Mouse (Mus musculus) kidney, adult 2 months (tissue): Measurements from ENCODE around the gene Olfr509. TPM values are rescaled to one million over a fixed set of nuclear protein-coding genes. Genes with fewer than 3 reads are reported as not detected.
"Not testable (repeated sequence)": the region's sequence is repeated elsewhere in the genome, so short reads cannot be mapped to it uniquely, and the experiment has no call there.

Source experiments
- DNase-seq: peaks from one replicate; pipeline ENCODE4 v3.0.0; 2021
- H3K27ac ChIP-seq: fragments of 200-500 bp; 2 replicates; pipeline ENCODE4 v1.5.1; 2012; ENCODE audit warnings: low read depth, low read length, control low read depth, inconsistent platforms; ENCODE audit not compliant: insufficient read depth
- H3K27me3 ChIP-seq: fragments of 200-500 bp; replicated peaks from 2 replicates; pipeline ENCODE4 v1.6.1; 2012; ENCODE audit warnings: mild to moderate bottlenecking, moderate library complexity, low read length, inconsistent platforms; ENCODE audit not compliant: control insufficient read depth, insufficient read depth
- H3K36me3 ChIP-seq: fragments of 200-500 bp; 2 replicates; pipeline ENCODE4 v1.6.1; 2012; ENCODE audit warnings: mild to moderate bottlenecking, moderate library complexity, low read length, inconsistent platforms; ENCODE audit not compliant: control insufficient read depth, insufficient read depth
- H3K4me1 ChIP-seq: fragments of 200-500 bp; 2 replicates; pipeline ENCODE4 v1.6.1; 2011; ENCODE audit warnings: low read length; ENCODE audit not compliant: control insufficient read depth, insufficient read depth
- H3K4me3 ChIP-seq: fragments of 200-500 bp; 2 replicates; pipeline ENCODE4 v1.5.1; 2011; ENCODE audit warnings: mild to moderate bottlenecking, low read depth, low read length, control low read depth; ENCODE audit not compliant: insufficient read depth
- CTCF ChIP-seq: fragments of 200-500 bp; conservative IDR thresholded peaks from 2 replicates; pipeline ENCODE4 v1.5.1; 2011; ENCODE audit warnings: low read depth, mild to moderate bottlenecking, control low read depth, low read length, moderate library complexity, mixed read lengths; ENCODE audit not compliant: insufficient read depth, insufficient read length
- POLR2A ChIP-seq: fragments of 200-500 bp; IDR thresholded peaks from one replicate; pipeline ENCODE4 v1.6.1; 2011; ENCODE audit warnings: low read depth, low read length, control low read depth
- WGBS: fragments of 180-500 bp; shearing (Covaris S2); methylation state at CpG from one replicate; pipeline ENCODE4 v1.1.7; 2018; 5-methylcytosine and 5-hydroxymethylcytosine counted together
- polyA plus RNA-seq: library from polyadenylated mRNA; depleted of rRNA; stranded (reverse); fragments of >200 nt; gene quantifications from 2 replicates; pipeline ENCODE4 v1.2.3, GENCODE M21; 2012; rRNA removed

Olfr509 gene
- not detected in 2 replicates for polyA plus RNA-seq

DNA sequence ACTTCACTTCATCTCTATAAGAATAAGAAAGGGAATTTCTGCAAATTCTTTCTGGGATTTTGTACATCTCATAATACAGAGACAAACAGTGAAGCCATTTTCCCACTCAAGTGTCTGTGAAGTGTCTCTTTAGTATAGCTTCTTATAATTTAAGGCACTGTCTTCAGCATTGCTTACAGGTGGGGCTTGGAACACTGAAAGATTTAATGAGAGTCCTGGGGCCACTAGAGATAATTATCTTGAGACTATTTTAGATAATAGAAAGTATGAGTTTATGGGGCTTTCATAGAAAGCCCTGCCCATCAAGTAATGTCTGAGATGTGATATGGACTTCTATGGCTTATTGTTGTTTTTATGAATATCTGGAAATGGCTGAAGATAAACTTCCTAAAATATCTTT is at the start of gene Olfr509:
Gene Olfr509, minus strand, starts transcription at position 101 of the 400 bp plus-strand sequence.
- no peaks in the 10 kb centered on the region for H3K4me1 ChIP-seq
- no peak within 1 kb of the TSS for H3K27ac ChIP-seq
- TF ChIP-seq CTCF (no peak), POLR2A (no peak)
- no peak for DNase-seq
- H3K27me3 ChIP-seq: no peaks in the 10 kb centered on the region
- no peak within 1 kb of the TSS for H3K4me3 ChIP-seq
- no peaks in the 10 kb centered on the region for H3K36me3 ChIP-seq

DNA sequence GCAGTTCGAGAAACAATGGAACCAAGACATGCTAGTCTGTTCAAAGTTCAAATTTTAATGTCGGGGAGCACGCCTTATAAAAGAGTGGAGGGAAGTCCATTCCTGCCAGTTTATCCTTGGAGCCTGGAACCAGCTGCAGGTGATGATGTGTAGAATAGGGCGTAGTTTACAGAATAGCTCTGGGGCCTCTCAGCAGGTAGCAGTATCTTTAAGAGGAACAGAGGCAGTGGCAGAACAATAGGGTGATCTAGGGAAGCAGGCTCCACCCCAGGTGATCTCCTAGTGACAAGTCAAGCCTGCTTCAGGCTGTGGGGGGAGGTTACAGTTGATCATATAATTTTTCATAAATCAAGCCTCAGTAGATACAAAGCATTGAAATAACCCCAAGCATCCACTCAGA is 27.2 kb upstream of the Olfr509 start:
- no peak overlapping the region for H3K4me3 ChIP-seq
- DNase-seq: no peak
- 85% methylated on average over 4 of the region's 4 CpGs for WGBS
- H3K27ac ChIP-seq: no peak overlapping the region
- H3K27me3 ChIP-seq: no peaks in the 10 kb centered on the region
- no peaks in the 10 kb centered on the region for H3K36me3 ChIP-seq
- H3K4me1 ChIP-seq: no peaks in the 10 kb centered on the region
- TF ChIP-seq CTCF: no peak
- TF ChIP-seq POLR2A: no peak

DNA sequence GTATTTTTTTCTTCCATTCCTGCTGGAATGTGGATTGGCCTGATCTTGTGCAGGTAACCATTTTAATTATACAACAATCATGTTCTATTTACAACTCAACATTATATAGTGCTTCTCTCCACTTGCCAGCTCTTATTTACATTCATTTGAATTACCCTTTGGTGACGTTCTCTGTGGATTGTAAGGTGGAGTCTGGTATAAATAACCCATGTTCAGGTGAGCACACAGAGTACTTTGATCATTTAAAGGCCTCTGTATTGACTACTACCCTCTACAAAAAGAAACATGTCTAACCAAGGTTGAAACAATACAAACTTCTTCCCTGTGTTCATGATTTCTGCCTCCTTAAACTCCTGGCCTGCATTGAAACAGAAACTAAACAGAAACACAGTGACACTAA is 19.4 kb upstream of the Olfr509 start:
- no peak for DNase-seq
- TF ChIP-seq POLR2A (no peak), CTCF (no peak)
- Histone ChIP-seq H3K27me3 (no peaks in the 10 kb centered on the region), H3K27ac (no peak overlapping the region), H3K36me3 (no peaks in the 10 kb centered on the region), H3K4me3 (no peak overlapping the region), H3K4me1 (no peaks in the 10 kb centered on the region)
- 52% methylated on average over 1 of the region's 1 CpGs for WGBS

DNA sequence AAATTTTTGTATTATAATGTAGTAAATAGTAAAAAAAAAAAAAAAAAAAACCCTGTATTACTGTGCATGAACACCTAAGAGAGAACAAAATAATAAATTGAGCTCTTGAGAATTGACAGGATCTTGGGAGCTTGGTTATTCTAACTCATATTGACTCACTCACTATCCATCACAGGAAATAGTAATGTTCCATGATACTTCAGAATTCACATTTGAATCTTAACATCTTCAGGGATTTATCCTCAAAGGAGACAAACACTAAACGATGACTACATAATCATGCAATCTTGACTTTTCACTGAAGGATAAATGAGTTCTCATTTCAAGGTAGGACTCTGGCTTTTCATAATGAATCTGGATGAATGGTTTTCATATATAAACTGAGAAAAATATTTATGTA is 14.4 kb upstream of the Olfr509 start, which contains the start of gene Olfr510:
Gene Olfr510, plus strand, starts transcription at position 301 of the 400 bp plus-strand sequence.
- TF ChIP-seq POLR2A (no peak), CTCF (no peak)
- no peak within 1 kb of the TSS for H3K27ac ChIP-seq
- no peak within 1 kb of the TSS for H3K4me3 ChIP-seq
- no peak for DNase-seq
- H3K36me3 ChIP-seq: no peaks in the 10 kb centered on the region
- 86% methylated on average over 1 of the region's 1 CpGs for WGBS
- no peaks in the 10 kb centered on the region for H3K27me3 ChIP-seq
- H3K4me1 ChIP-seq: no peaks in the 10 kb centered on the region

DNA sequence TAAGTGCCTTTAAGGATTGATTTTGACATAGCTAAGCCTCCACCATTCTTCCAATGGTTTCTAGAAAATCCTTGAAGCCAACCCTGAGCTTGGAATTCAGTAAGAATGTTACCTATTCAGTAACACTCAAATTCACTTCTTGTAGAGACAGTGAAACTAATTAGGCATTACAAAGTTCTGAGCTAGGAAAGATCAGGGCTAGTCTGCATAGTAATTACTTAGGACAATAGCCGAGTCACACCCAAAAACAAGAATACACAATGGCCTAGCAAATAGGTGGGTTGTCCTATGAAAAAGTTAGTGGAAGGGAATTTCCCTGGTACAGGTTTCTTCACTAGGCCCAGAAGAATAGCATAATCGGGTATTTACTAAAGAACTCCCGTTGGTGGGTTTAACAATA is 10.7 kb upstream of the Olfr509 start:
- 89% methylated on average over 3 of the region's 3 CpGs for WGBS
- no peak for DNase-seq
- Histone ChIP-seq H3K27me3 (no peaks in the 10 kb centered on the region), H3K4me1 (no peaks in the 10 kb centered on the region), H3K27ac (no peak overlapping the region), H3K36me3 (no peaks in the 10 kb centered on the region), H3K4me3 (no peak overlapping the region)
- no peak for TF ChIP-seq CTCF
- TF ChIP-seq POLR2A: no peak

DNA sequence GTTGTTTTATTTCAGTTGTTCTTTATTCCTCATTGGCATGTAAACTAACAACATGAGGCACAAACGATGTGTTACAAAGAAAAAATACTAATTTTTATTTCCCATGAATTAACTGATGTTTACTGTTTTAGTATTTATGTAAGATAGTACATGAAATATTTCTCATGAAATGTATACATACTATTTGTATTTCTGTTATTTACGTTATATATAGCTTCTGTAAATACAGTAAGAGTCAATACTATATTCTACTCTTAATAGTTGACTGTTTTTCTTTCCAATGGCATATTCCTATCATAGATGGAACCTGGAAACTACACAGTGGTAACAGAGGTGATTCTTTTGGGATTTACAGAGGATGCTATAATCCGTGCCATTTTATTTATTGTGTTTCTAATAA is 22.0 kb downstream of the Olfr509 start, which contains the start of gene Olfr508:
Gene Olfr508, plus strand, starts transcription at position 301 of the 400 bp plus-strand sequence.
- DNase-seq: no peak
- Histone ChIP-seq H3K27ac (no peak within 1 kb of the TSS), H3K4me1 (no peaks in the 10 kb centered on the region), H3K27me3 (no peaks in the 10 kb centered on the region), H3K36me3 (no peaks in the 10 kb centered on the region), H3K4me3 (no peak within 1 kb of the TSS)
- 77% methylated on average over 3 of the region's 3 CpGs for WGBS
- TF ChIP-seq POLR2A (no peak), CTCF (no peak)

DNA sequence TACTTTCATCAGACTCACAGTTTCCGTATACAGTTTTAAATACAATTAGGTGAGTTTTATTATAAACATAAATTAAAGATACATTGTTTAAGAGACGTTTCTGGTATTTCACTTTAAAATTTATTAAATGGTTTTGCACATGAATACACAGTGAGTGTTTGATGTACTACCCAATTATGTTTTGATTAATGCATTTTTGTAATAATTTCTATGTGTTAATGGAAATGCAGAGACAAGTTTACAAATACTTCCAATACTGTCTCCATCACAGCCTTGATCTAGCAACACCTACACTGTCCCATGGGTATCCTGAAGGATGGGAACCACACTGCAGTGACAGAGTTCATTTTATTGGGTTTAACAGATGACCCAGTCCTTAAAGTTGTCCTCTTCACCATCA is 30.2 kb downstream of the Olfr509 start, which contains the start of gene Olfr507:
Gene Olfr507, plus strand, starts transcription at position 301 of the 400 bp plus-strand sequence.
- no peak within 1 kb of the TSS for H3K4me3 ChIP-seq
- no peaks in the 10 kb centered on the region for H3K36me3 ChIP-seq
- H3K27me3 ChIP-seq: no peaks in the 10 kb centered on the region
- DNase-seq: no peak
- WGBS: 64% methylated on average over 2 of the region's 2 CpGs
- no peak within 1 kb of the TSS for H3K27ac ChIP-seq
- H3K4me1 ChIP-seq: no peaks in the 10 kb centered on the region
- no peak for TF ChIP-seq POLR2A
- no peak for TF ChIP-seq CTCF

DNA sequence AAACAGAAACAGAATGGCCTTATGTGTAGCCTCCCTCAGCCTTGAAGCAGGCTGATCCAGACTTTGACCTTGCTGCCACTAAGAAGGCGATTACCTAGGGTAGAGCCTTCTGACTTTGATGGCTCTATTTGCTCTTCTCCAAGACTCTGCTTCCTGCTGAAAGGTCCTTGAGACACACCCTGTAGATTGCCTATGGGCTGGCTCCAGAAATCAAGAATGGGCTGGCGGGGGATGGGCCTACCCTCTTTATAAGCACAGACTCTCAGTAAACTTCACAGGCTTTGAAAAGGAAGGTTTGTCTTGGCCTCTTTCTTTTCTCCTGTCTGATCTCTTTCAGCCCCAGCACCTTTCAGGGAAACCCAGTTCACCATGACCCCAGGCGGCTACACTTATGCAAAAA is 34.9 kb downstream of the Olfr509 start:
- WGBS: 66% methylated on average over 3 of the region's 3 CpGs
- H3K4me1 ChIP-seq, H3K27ac ChIP-seq, DNase-seq, H3K36me3 ChIP-seq, H3K27me3 ChIP-seq, H3K4me3 ChIP-seq: not testable (repeated sequence)
